Mouse (Mus musculus): Measurements from ENCODE around the gene Med20. TPM values are rescaled to one million over a fixed set of nuclear protein-coding genes. Genes with fewer than 3 reads are reported as not detected.

Med20 gene
- total and polyA plus RNA-seq, 3 experiments, result 45.7 to 62.6 TPM; not detected in 1

DNA sequence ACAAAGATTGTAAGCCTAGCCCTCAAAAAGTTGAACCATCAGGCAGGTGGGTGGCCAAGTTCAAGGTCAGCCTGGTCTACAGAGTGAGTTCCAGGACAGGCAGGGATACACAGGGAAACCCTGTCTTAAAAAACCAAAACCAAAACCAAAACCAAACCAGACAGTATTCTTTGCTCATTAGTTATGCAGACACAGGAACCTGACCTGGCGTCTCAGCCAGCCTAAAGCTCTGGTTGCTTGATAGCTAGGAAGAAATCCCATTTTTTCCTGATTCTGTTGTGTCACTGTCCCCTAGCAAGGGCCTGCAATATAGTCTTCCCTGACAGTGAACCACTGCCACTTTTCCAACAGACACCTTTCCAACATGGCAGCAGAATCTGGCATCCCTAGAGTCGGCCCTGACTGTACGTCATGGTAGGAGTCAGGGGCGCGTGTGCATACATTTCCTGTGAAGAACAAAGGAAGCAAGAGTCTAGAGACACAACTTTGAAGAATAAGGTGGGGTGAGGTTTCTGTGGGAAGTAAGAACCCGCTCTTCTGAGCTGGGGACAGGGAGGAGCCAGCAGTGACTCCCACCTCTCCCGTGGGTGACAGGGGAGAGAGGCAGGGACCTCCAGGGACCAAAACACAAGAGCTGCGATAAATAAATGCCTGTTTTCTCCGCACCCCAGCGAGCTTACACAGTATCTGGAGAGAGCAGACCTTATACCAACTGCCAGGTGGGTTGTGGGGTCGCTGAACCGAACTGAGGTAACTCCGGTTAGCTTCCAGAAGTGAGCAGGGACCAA is 10.6 kb upstream of the Med20 start:
- peak overlapping the region; percentile 77 for H3K27ac ChIP-seq (ENCODE audit: control insufficient read depth, low read depth, low read length)
- peaks cover 17 to 49% of the 10 kb centered on the region in 2 experiments for H3K4me1 ChIP-seq (ENCODE audit: control insufficient read depth in 1 of 2, insufficient read depth in 2 of 2, low read length in 2 of 2)
- no peak for DNase-seq (ENCODE audit: low read depth, low spot score)
- H3K27me3 ChIP-seq (ENCODE audit: control insufficient read depth in 1 of 2, insufficient read depth in 2 of 2, low read length in 2 of 2), result no peaks in the 10 kb centered on the region
- TF ChIP-seq USF1 (IDR thresholded peaks at IDR 0.05; ENCODE audit: low read depth, low read length) (no peak), POLR2A (IDR thresholded peaks at IDR 0.05; ENCODE audit: control insufficient read depth in 1 of 2, insufficient read depth in 1 of 2, low read depth in 1 of 2, low read length in 2 of 2, poor library complexity in 1 of 2) (no peak), EP300 (IDR thresholded peaks at IDR 0.05; ENCODE audit: low read depth in 1 of 2, low read length in 2 of 2) (no peak)
- peaks cover 4 to 47% of the 10 kb centered on the region in 2 experiments; a peak in 3 of 4 replicates for H3K36me3 ChIP-seq (ENCODE audit: control insufficient read depth in 1 of 2, insufficient read depth in 2 of 2, low read length in 2 of 2)
- no peak overlapping the region for H3K4me3 ChIP-seq (ENCODE audit: control insufficient read depth in 1 of 2, insufficient read depth in 1 of 2, low read depth in 2 of 2, low read length in 2 of 2)
- peaks cover 9% of the 10 kb centered on the region for H3K79me2 ChIP-seq (ENCODE audit: control insufficient read depth, insufficient read depth, low read length, poor library complexity)
- H3K9me3 ChIP-seq (replicated peaks; ENCODE audit: insufficient read depth, low read length), result no peaks in the 10 kb centered on the region
- H3K9ac ChIP-seq (ENCODE audit: control insufficient read depth, low read depth, low read length, poor library complexity, severe bottlenecking), result peak overlapping the region; percentile 13; the same call in 1 of the 2 replicates

DNA sequence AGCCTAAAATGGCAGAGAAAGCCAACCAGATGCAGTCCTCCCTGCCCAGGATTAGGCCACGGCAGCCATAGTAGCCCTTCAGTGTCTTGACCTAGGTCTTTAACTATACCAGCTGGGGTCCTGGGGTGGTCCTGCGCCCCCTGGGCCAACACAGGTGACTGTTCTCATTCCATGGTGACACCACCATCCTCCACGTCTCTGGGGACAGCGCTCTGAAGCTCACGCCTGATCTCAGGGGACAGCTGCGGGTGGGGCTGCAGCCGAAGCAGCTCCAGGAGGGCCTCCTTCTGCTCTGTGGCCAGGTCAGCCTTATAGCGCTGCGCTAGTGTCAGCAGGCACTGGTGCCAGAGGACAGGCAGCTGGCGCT is 10.0 kb upstream of the Med20 start:
- DNase-seq (ENCODE audit: low read depth, low spot score), result no peak
- Histone ChIP-seq H3K9me3 (replicated peaks; ENCODE audit: insufficient read depth, low read length) (no peaks in the 10 kb centered on the region), H3K27ac (ENCODE audit: control insufficient read depth, low read depth, low read length) (no peak overlapping the region), H3K36me3 (ENCODE audit: control insufficient read depth in 1 of 2, insufficient read depth in 2 of 2, low read length in 2 of 2) (peaks cover 7 to 42% of the 10 kb centered on the region in 2 experiments; a peak in 3 of 4 replicates), H3K4me1 (ENCODE audit: control insufficient read depth in 1 of 2, insufficient read depth in 2 of 2, low read length in 2 of 2) (peaks cover 12 to 44% of the 10 kb centered on the region in 2 experiments), H3K27me3 (ENCODE audit: control insufficient read depth in 1 of 2, insufficient read depth in 2 of 2, low read length in 2 of 2) (no peaks in the 10 kb centered on the region), H3K9ac (ENCODE audit: control insufficient read depth, low read depth, low read length, poor library complexity, severe bottlenecking) (no peak overlapping the region), H3K79me2 (ENCODE audit: control insufficient read depth, insufficient read depth, low read length, poor library complexity) (peaks cover 3% of the 10 kb centered on the region), H3K4me3 (ENCODE audit: control insufficient read depth in 1 of 2, insufficient read depth in 1 of 2, low read depth in 2 of 2, low read length in 2 of 2) (no peak overlapping the region)
- no peak for TF ChIP-seq ZKSCAN1 (IDR thresholded peaks at IDR 0.05; ENCODE audit: low read depth, low read length)
- TF ChIP-seq POLR2A (IDR thresholded peaks at IDR 0.05; ENCODE audit: control insufficient read depth in 1 of 2, insufficient read depth in 1 of 2, low read depth in 1 of 2, low read length in 2 of 2, poor library complexity in 1 of 2), result no peak; a peak in 1 of 4 replicates
- no peak for TF ChIP-seq TBP (IDR thresholded peaks at IDR 0.05; ENCODE audit: low read depth, low read length)
- TF ChIP-seq ELF1 (IDR thresholded peaks at IDR 0.05; ENCODE audit: low read depth, low read length), result no peak
- TF ChIP-seq EP300 (IDR thresholded peaks at IDR 0.05; ENCODE audit: low read depth in 1 of 2, low read length in 2 of 2), result no peak
- no peak for TF ChIP-seq RAD21 (IDR thresholded peaks at IDR 0.05; ENCODE audit: low read depth, low read length)

DNA sequence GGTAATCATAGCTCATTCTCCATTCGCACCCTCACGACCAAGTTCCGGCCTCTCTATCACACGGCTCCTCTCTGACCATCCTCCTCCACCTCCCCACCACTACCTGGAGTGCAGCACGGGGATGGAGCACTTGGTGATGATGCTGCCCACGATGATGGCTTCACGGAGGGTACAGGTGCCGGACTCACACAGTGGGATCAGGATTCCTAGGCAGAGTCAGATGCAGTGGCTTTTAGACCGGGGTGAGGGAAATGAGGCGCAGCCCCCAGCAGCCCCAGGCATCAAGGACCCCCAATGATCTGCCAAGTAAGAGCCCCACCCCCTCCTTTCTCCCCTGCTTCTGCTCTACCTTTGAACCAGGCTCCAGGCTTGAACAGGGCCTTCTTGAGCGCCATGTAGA is 9.1 kb upstream of the Med20 start:
- H3K36me3 ChIP-seq (ENCODE audit: control insufficient read depth in 1 of 2, insufficient read depth in 2 of 2, low read length in 2 of 2), result peaks cover 7 to 33% of the 10 kb centered on the region in 2 experiments; a peak in 3 of 4 replicates
- H3K9ac ChIP-seq (ENCODE audit: control insufficient read depth, low read depth, low read length, poor library complexity, severe bottlenecking), result no peak overlapping the region
- H3K9me3 ChIP-seq (replicated peaks; ENCODE audit: insufficient read depth, low read length), result no peaks in the 10 kb centered on the region
- no peak overlapping the region for H3K4me3 ChIP-seq (ENCODE audit: control insufficient read depth in 1 of 2, insufficient read depth in 1 of 2, low read depth in 2 of 2, low read length in 2 of 2)
- H3K79me2 ChIP-seq (ENCODE audit: control insufficient read depth, insufficient read depth, low read length, poor library complexity), result peaks cover 6% of the 10 kb centered on the region
- peaks cover 9 to 34% of the 10 kb centered on the region in 2 experiments for H3K4me1 ChIP-seq (ENCODE audit: control insufficient read depth in 1 of 2, insufficient read depth in 2 of 2, low read length in 2 of 2)
- H3K27me3 ChIP-seq (ENCODE audit: control insufficient read depth in 1 of 2, insufficient read depth in 2 of 2, low read length in 2 of 2), result no peaks in the 10 kb centered on the region
- H3K27ac ChIP-seq (ENCODE audit: control insufficient read depth, low read depth, low read length), result no peak overlapping the region
- no peak for DNase-seq (ENCODE audit: low read depth, low spot score)
- TF ChIP-seq MXI1 (IDR thresholded peaks at IDR 0.05; ENCODE audit: low read depth, low read length) (no peak), TCF12 (IDR thresholded peaks at IDR 0.05; ENCODE audit: low read depth, low read length) (no peak), CHD1 (IDR thresholded peaks at IDR 0.05; ENCODE audit: low read depth, low read length) (no peak), TBP (IDR thresholded peaks at IDR 0.05; ENCODE audit: low read depth, low read length) (no peak), CHD2 (IDR thresholded peaks at IDR 0.05; ENCODE audit: low read length) (no peak), SIN3A (IDR thresholded peaks at IDR 0.05; ENCODE audit: low read length) (no peak), MAZ (IDR thresholded peaks at IDR 0.05; ENCODE audit: low read depth, low read length) (no peak), RCOR1 (IDR thresholded peaks at IDR 0.05; ENCODE audit: low read depth, low read length) (no peak), GATA1 (IDR thresholded peaks at IDR 0.05; ENCODE audit: low read depth, low read length) (no peak), ZKSCAN1 (IDR thresholded peaks at IDR 0.05; ENCODE audit: low read depth, low read length) (no peak), ETS1 (IDR thresholded peaks at IDR 0.05; ENCODE audit: low read depth, low read length) (no peak), JUND (IDR thresholded peaks at IDR 0.05; ENCODE audit: low read depth, low read length) (no peak), GABPA (IDR thresholded peaks at IDR 0.05; ENCODE audit: low read depth, low read length) (no peak), E2F4 (IDR thresholded peaks at IDR 0.05; ENCODE audit: borderline replicate concordance, low read depth, low read length) (no peak)
